Mouse (Mus musculus) heart, adult 2 months (tissue): Measurements from ENCODE around the gene Atp13a5.

Experiments used
- CTCF ChIP-seq: fragments of 200-600 bp; IDR thresholded peaks from 2 replicates; pipeline ENCODE4 v1.8.1; 2022; ENCODE audit warnings: antibody characterized with exemption, mild to moderate bottlenecking, moderate library complexity
- EP300 ChIP-seq: fragments of 200-500 bp; IDR thresholded peaks from 2 replicates; pipeline ENCODE4 v1.6.1; 2011; ENCODE audit warnings: low read depth, low read length, control low read depth; ENCODE audit not compliant: insufficient read depth
- POLR2A ChIP-seq: fragments of 200-500 bp; IDR thresholded peaks from 2 replicates; pipeline ENCODE4 v1.6.1; 2011; ENCODE audit warnings: mild to moderate bottlenecking, low read depth, low read length, control low read depth; ENCODE audit not compliant: insufficient read depth

- TF ChIP-seq POLR2A: no peak
- TF ChIP-seq CTCF: no peak
- TF ChIP-seq EP300: no peak
Measured at GRCm38 (mm10) chr16:29205581-29205980, 173.0 kb downstream of the Atp13a5 start.
